Mouse (Mus musculus): ENCODE data around the gene Ccdc30. TPM values are rescaled to one million over a fixed set of nuclear protein-coding genes. Genes with fewer than 3 reads are reported as not detected.

The Ccdc30 gene
- polyA plus RNA-seq, 1 experiment from 2014 or later = 0.64 TPM

GRCm38 (mm10) chr4:119338861-119339361 lies 76.4 kb downstream of the Ccdc30 start:
- H3K4me2 ChIP-seq (replicated peaks; ENCODE audit: low read depth) = no peak overlapping the region; the same call in 1 of the 2 replicates
- TF ChIP-seq CTCF (IDR thresholded peaks at IDR 0.05; ENCODE audit: low read depth) = peak; percentile 86
- H3K27me3 ChIP-seq (replicated peaks; ENCODE audit: control insufficient read depth, insufficient read depth, low read length) = no peaks in the 10 kb centered on the region
- H3K4me3 ChIP-seq (ENCODE audit: low read depth, low read length) = no peak overlapping the region
- H3K27ac ChIP-seq (ENCODE audit: low read depth, low read length) = no peak overlapping the region
- no peaks in the 10 kb centered on the region for H3K36me3 ChIP-seq (ENCODE audit: control insufficient read depth, insufficient read depth)
- peak; percentile 43 for ATAC-seq
- H3K9me3 ChIP-seq (ENCODE audit: control insufficient read depth) = no peaks in the 10 kb centered on the region
- WGBS = 9% methylated on average over 10 of the region's 10 CpGs
- no peaks in the 10 kb centered on the region for H3K4me1 ChIP-seq (replicated peaks; ENCODE audit: control insufficient read depth, insufficient read depth, low read length)
- no peak overlapping the region for H3K9ac ChIP-seq (ENCODE audit: low read depth, low read length)

GRCm38 (mm10) chr4:119338422-119338821 lies 76.9 kb downstream of the Ccdc30 start:
- H3K4me3 ChIP-seq (ENCODE audit: low read depth, low read length) = no peak overlapping the region
- no peak for ATAC-seq
- H3K9me3 ChIP-seq (ENCODE audit: control insufficient read depth) = no peaks in the 10 kb centered on the region
- 79% methylated on average over 4 of the region's 4 CpGs for WGBS
- no peaks in the 10 kb centered on the region for H3K36me3 ChIP-seq (ENCODE audit: control insufficient read depth, insufficient read depth)
- H3K27me3 ChIP-seq (replicated peaks; ENCODE audit: control insufficient read depth, insufficient read depth, low read length) = no peaks in the 10 kb centered on the region
- H3K9ac ChIP-seq (ENCODE audit: low read depth, low read length) = no peak overlapping the region
- no peak overlapping the region for H3K27ac ChIP-seq (ENCODE audit: low read depth, low read length)
- TF ChIP-seq CTCF (IDR thresholded peaks at IDR 0.05; ENCODE audit: low read depth) = no peak
- H3K4me2 ChIP-seq (replicated peaks; ENCODE audit: low read depth) = no peak overlapping the region; the same call in 1 of the 2 replicates
- H3K4me1 ChIP-seq (replicated peaks; ENCODE audit: control insufficient read depth, insufficient read depth, low read length) = no peaks in the 10 kb centered on the region

DNA sequence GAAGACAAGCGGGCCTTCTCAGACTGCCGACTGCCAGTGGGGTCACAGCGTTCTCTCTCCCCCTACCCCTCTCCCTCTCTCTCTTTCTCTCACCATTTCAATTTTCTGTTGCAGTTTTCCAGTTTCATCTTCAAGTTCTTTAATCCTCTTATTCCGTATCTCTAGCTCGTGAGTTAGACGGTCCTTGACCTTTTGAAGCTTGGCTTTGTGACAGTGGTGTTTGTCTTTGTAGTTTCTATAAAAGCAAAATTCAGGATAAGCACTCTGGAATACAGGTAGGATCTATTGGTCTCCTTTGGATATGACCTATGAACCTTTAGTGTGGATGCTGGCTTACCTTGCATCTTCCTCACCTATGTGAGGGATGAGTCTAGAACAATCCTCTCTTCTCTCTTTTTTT lies 81.8 kb downstream of the Ccdc30 start:
- 86% methylated on average over 6 of the region's 6 CpGs for WGBS
- Histone ChIP-seq H3K9me3 (ENCODE audit: control insufficient read depth) (no peaks in the 10 kb centered on the region), H3K4me3 (ENCODE audit: low read depth, low read length) (no peak overlapping the region), H3K27ac (ENCODE audit: low read depth, low read length) (no peak overlapping the region), H3K27me3 (replicated peaks; ENCODE audit: control insufficient read depth, insufficient read depth, low read length) (no peaks in the 10 kb centered on the region), H3K4me1 (replicated peaks; ENCODE audit: control insufficient read depth, insufficient read depth, low read length) (no peaks in the 10 kb centered on the region), H3K4me2 (replicated peaks; ENCODE audit: low read depth) (no peak overlapping the region), H3K9ac (ENCODE audit: low read depth, low read length) (no peak overlapping the region), H3K36me3 (ENCODE audit: control insufficient read depth, insufficient read depth) (no peaks in the 10 kb centered on the region)
- ATAC-seq = no peak
- no peak for TF ChIP-seq CTCF (IDR thresholded peaks at IDR 0.05; ENCODE audit: low read depth)

DNA sequence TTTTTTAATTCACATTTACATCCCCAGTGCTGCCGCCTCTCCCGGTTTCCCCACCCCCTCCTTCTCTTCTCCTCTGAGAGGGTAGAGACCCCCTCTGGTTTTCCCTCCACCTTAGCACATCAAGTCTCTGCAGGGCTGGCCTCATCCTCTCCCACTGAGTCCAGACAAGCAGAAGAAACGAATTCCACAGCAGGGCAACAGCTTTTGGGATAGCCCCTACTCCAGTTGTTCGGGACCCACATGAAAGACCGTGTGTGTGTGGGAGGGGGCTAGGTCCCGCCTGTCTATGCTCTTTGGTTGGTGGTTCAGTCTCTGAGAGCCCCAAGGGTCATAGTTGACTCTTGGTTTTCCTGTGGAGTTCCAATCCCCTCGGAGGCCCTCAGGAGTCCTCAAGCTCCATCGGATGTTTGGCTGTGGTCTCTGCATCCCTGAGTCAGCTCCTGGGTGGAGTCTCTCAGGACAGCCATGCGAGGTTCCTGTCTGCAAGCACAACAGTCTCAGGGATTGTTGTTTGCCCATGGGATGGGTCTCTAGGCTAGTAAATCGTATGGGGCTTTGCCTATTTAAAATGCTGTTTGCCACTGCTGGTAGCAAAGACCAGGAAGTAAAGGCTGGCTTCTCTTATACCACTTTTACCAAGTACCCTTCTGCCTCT lies 94.3 kb downstream of the Ccdc30 start:
- peak; percentile 18; the same call in 1 of the 2 replicates for ATAC-seq
- Histone ChIP-seq H3K4me1 (replicated peaks; ENCODE audit: control insufficient read depth, insufficient read depth, low read length) (peaks cover 6% of the 10 kb centered on the region), H3K4me3 (ENCODE audit: low read depth, low read length) (peak overlapping the region; percentile 77), H3K36me3 (ENCODE audit: control insufficient read depth, insufficient read depth) (peaks cover 24% of the 10 kb centered on the region), H3K4me2 (replicated peaks; ENCODE audit: low read depth) (peak overlapping the region; percentile 82), H3K9ac (ENCODE audit: low read depth, low read length) (peak overlapping the region; percentile 52; the same call in 1 of the 2 replicates), H3K27me3 (replicated peaks; ENCODE audit: control insufficient read depth, insufficient read depth, low read length) (no peaks in the 10 kb centered on the region), H3K27ac (ENCODE audit: low read depth, low read length) (peak overlapping the region; percentile 69; the same call in 1 of the 2 replicates), H3K9me3 (ENCODE audit: control insufficient read depth) (no peaks in the 10 kb centered on the region)
- 30% methylated on average over 10 of the region's 10 CpGs for WGBS
- TF ChIP-seq CTCF (IDR thresholded peaks at IDR 0.05; ENCODE audit: low read depth) = no peak

DNA sequence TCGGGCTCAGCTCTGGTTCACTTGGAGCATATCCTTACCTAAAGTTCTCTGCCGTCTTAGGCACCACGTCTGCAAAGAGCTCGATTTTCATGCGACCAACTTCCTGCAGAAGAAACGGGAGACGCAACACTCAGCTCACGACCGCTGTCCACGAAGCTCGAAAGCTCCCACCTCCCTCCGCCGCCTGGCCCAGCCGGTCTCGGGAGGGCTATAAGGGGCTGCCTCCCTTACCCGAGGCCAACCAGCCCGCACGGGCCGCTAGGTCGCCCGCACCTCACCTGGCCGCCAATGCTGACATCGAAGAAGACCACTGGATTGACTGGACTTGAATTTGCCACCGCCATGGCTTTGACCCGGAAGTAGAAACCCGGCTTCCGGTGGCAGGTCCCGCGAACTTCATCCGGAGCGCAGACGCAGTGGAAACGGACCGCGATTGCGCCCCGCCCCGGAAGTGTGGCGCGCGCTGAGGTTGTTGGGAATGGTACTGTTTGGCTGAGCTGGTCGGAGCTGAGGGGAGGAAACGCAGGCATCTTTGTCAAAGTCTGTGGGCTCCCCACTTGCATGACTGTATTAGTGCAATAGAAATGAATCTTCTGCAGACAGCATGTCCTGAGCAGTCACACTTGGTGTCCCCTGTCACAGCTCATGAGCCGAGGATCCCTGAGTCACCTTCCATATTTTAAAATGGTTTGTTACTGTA lies 95.0 kb downstream of the Ccdc30 start, which contains the start of gene Ppih:
Ppih (minus strand) TSS at position 416 of the 700 bp plus-strand sequence.
- WGBS = under 1% methylated on average over 44 of the region's 44 CpGs
- ATAC-seq = peak; percentile 97

DNA sequence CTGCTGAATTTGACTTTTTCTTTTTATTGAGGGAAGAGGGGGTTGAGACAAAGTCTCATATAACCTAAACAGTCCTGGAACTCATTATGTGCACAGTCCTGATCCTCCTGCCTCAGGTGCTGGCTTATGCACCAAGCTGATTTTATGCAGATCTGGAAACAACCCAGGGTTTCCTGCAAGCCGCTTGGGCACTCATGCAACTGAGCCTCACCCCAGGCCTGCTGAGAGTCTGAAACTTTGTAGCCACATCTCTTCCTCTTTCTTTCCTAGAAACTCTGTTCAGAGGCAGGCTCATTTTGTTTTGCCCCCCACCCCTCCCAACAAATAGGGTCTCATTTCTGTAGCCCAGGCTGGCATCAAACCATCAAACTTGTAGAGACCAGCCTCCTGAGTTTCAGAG lies 101.6 kb downstream of the Ccdc30 start:
- ATAC-seq = no peak
- no peak overlapping the region for H3K27ac ChIP-seq (ENCODE audit: low read depth, low read length)
- no peak overlapping the region for H3K9ac ChIP-seq (ENCODE audit: low read depth, low read length)
- no peaks in the 10 kb centered on the region for H3K9me3 ChIP-seq (ENCODE audit: control insufficient read depth)
- no peaks in the 10 kb centered on the region for H3K27me3 ChIP-seq (replicated peaks; ENCODE audit: control insufficient read depth, insufficient read depth, low read length)
- H3K4me1 ChIP-seq (replicated peaks; ENCODE audit: control insufficient read depth, insufficient read depth, low read length) = no peaks in the 10 kb centered on the region
- H3K4me3 ChIP-seq (ENCODE audit: low read depth, low read length) = no peak overlapping the region
- 83% methylated on average over 1 of the region's 1 CpGs for WGBS
- TF ChIP-seq CTCF (IDR thresholded peaks at IDR 0.05; ENCODE audit: low read depth) = no peak
- peaks cover 53% of the 10 kb centered on the region for H3K36me3 ChIP-seq (ENCODE audit: control insufficient read depth, insufficient read depth)
- no peak overlapping the region for H3K4me2 ChIP-seq (replicated peaks; ENCODE audit: low read depth)

More for the DNA sequence above, 95.0 kb downstream of the Ccdc30 start, which contains the start of gene Ppih:
- Histone ChIP-seq H3K4me2 (replicated peaks; ENCODE audit: low read depth) (peak within 1 kb of the TSS; percentile 82), H3K4me3 (ENCODE audit: low read depth, low read length) (peak within 1 kb of the TSS; percentile 77), H3K4me1 (replicated peaks; ENCODE audit: control insufficient read depth, insufficient read depth, low read length) (peaks cover 6% of the 10 kb centered on the region), H3K27me3 (replicated peaks; ENCODE audit: control insufficient read depth, insufficient read depth, low read length) (no peaks in the 10 kb centered on the region), H3K27ac (ENCODE audit: low read depth, low read length) (peak within 1 kb of the TSS; percentile 69), H3K9ac (ENCODE audit: low read depth, low read length) (peak within 1 kb of the TSS; percentile 52), H3K9me3 (ENCODE audit: control insufficient read depth) (no peaks in the 10 kb centered on the region), H3K36me3 (ENCODE audit: control insufficient read depth, insufficient read depth) (peaks cover 31% of the 10 kb centered on the region)
- peak; percentile 26 for TF ChIP-seq CTCF (IDR thresholded peaks at IDR 0.05; ENCODE audit: low read depth)

All from intestine, postnatal 0 days (tissue).